Mouse (Mus musculus): ENCODE results near the gene Pdcd1lg2.
A peak's percentile ranks its signal among the peaks of the same experiment; 100 is the strongest.

The Pdcd1lg2 gene

GRCm38 (mm10) chr19:29410619-29411018 lies at the start of gene Pdcd1lg2:
TSS of gene Pdcd1lg2 (plus strand) at chr19:29410919.
- no peak for DNase-seq (ENCODE audit: low spot score)

GRCm38 (mm10) chr19:29361468-29362130 lies 49.1 kb upstream of the Pdcd1lg2 start:
- peak; percentile 94 for DNase-seq (ENCODE audit: low spot score)

- no peak for DNase-seq (ENCODE audit: low spot score)
Measured at GRCm38 (mm10) chr19:29362173-29362930, 48.4 kb upstream of the Pdcd1lg2 start.

GRCm38 (mm10) chr19:29363557-29363956 lies 47.2 kb upstream of the Pdcd1lg2 start:
- DNase-seq (ENCODE audit: low spot score) = no peak

GRCm38 (mm10) chr19:29364076-29364475 lies 46.6 kb upstream of the Pdcd1lg2 start:
- DNase-seq (ENCODE audit: low spot score) = no peak

GRCm38 (mm10) chr19:29365105-29365504 lies 45.6 kb upstream of the Pdcd1lg2 start:
- no peak for DNase-seq (ENCODE audit: low spot score)

GRCm38 (mm10) chr19:29366226-29366968 lies 44.3 kb upstream of the Pdcd1lg2 start:
- DNase-seq (ENCODE audit: low spot score) = no peak

GRCm38 (mm10) chr19:29366969-29367622 lies 43.6 kb upstream of the Pdcd1lg2 start, which contains the start of the genes Plgrkt and Cd274:
TSS of gene Plgrkt (minus strand) at chr19:29367390.
TSS of gene Cd274 (plus strand) at chr19:29367455.
- DNase-seq (ENCODE audit: low spot score) = peak; percentile 75

- no peak for DNase-seq (ENCODE audit: low spot score)
Measured at GRCm38 (mm10) chr19:29368041-29368440, 42.7 kb upstream of the Pdcd1lg2 start.

- DNase-seq (ENCODE audit: low spot score) = no peak
Measured at GRCm38 (mm10) chr19:29368671-29369309, 41.9 kb upstream of the Pdcd1lg2 start.

GRCm38 (mm10) chr19:29370112-29370511 lies 40.6 kb upstream of the Pdcd1lg2 start:
- DNase-seq (ENCODE audit: low spot score) = no peak

- DNase-seq (ENCODE audit: low spot score) = no peak
Measured at GRCm38 (mm10) chr19:29370545-29371283, 40.0 kb upstream of the Pdcd1lg2 start.

- no peak for DNase-seq (ENCODE audit: low spot score)
Measured at GRCm38 (mm10) chr19:29371284-29372081, 39.2 kb upstream of the Pdcd1lg2 start.

- no peak for DNase-seq (ENCODE audit: low spot score)
Measured at GRCm38 (mm10) chr19:29372138-29372537, 38.6 kb upstream of the Pdcd1lg2 start.

- no peak for DNase-seq (ENCODE audit: low spot score)
Measured at GRCm38 (mm10) chr19:29372621-29373020, 38.1 kb upstream of the Pdcd1lg2 start.

GRCm38 (mm10) chr19:29373438-29373837 lies 37.3 kb upstream of the Pdcd1lg2 start:
- DNase-seq (ENCODE audit: low spot score) = no peak

GRCm38 (mm10) chr19:29374947-29375346 lies 35.8 kb upstream of the Pdcd1lg2 start:
- DNase-seq (ENCODE audit: low spot score) = no peak

- DNase-seq (ENCODE audit: low spot score) = no peak
Measured at GRCm38 (mm10) chr19:29376382-29376781, 34.3 kb upstream of the Pdcd1lg2 start.

GRCm38 (mm10) chr19:29379839-29380603 lies 30.7 kb upstream of the Pdcd1lg2 start:
- DNase-seq (ENCODE audit: low spot score) = no peak

Measured in embryo, embryonic 10 days (tissue).